Mouse (Mus musculus) heart, embryonic 12.5 days (tissue): ENCODE measurements around the gene Rxra. TPM values are rescaled to one million over a fixed set of nuclear protein-coding genes. Genes with fewer than 3 reads are reported as not detected.

Experiments used
- ATAC-seq: fragments of 200-750 bp; cut with Nextera tagmentation; 2 replicates; pipeline ENCODE4 v1.8.0; 2017; ENCODE audit warnings: moderate TSS enrichment, moderate library complexity; ENCODE audit not compliant: insufficient number of reproducible peaks, low FRiP score
- H3K27ac ChIP-seq: fragments of 300-500 bp; sonication (generic); 2 replicates; pipeline ENCODE4 v1.5.1; 2016; ENCODE audit warnings: mild to moderate bottlenecking, moderate library complexity; ENCODE audit not compliant: poor library complexity, severe bottlenecking
- H3K27me3 ChIP-seq: fragments of 300-500 bp; sonication (generic); replicated peaks from 2 replicates; pipeline ENCODE4 v1.6.1; 2016; ENCODE audit warnings: mild to moderate bottlenecking, moderate library complexity
- H3K36me3 ChIP-seq: fragments of 300-500 bp; sonication (generic); 2 replicates; pipeline ENCODE4 v1.6.1; 2016; ENCODE audit warnings: mild to moderate bottlenecking, moderate library complexity
- H3K4me1 ChIP-seq: fragments of 300-500 bp; sonication (generic); replicated peaks from 2 replicates; pipeline ENCODE4 v1.6.1; 2016; ENCODE audit warnings: mild to moderate bottlenecking
- H3K4me2 ChIP-seq: fragments of 300-500 bp; sonication (generic); 2 replicates; pipeline ENCODE4 v1.6.1; 2016; ENCODE audit warnings: mild to moderate bottlenecking, moderate library complexity
- H3K4me3 ChIP-seq: fragments of 300-500 bp; sonication (generic); 2 replicates; pipeline ENCODE4 v1.5.1; 2016; ENCODE audit warnings: mild to moderate bottlenecking
- H3K9ac ChIP-seq: fragments of 300-500 bp; sonication (generic); 2 replicates; pipeline ENCODE4 v1.6.1; 2016; ENCODE audit warnings: mild to moderate bottlenecking, moderate library complexity
- H3K9me3 ChIP-seq: fragments of 300-500 bp; sonication (generic); replicated peaks from 2 replicates; pipeline ENCODE4 v1.6.1; 2016; ENCODE audit warnings: mild to moderate bottlenecking, moderate library complexity
- WGBS: fragments of 180-500 bp; shearing (Covaris S2); methylation state at CpG from one replicate; pipeline ENCODE4 v1.1.7; 2016; 5-methylcytosine and 5-hydroxymethylcytosine counted together
- polyA plus RNA-seq: library from polyadenylated mRNA; unstranded; fragments of >200 nt; fragmentation: Nextera tagmentation; extraction: Ambion mirVana; gene quantifications from 2 replicates; pipeline ENCODE4 v1.2.1, GENCODE M21; 2016

The Rxra gene
- polyA plus RNA-seq, 1 experiment from 2014 or later: 7.8 TPM

DNA sequence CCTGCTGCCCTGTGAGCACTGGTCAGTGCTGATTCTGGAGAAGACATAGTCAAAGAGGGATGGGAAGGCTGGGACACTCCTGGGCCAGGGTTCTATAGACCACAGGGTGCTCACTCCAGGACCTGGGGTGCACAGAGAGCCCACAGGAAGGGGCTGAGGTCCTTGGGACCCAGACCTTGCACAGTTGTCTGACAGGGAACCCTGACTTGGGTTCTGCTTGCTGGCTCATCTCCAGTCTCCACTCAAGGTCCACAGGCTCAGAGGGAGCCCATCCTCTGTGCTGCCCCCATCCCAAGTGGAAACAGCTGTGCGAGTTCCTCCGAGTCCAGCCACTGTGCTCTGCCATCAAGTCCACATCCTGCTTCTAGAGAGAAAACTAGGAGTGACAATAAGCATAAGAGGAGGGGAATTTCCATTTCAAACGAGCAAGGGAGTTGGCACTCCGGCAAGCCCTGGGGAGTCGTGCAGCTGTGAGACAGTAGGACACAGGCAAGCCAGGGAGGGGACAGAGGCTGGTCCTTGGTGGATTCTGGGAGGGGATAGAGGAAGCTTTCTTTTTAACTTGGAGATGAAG, 31.6 kb upstream of the Rxra start:
- no peak overlapping the region for H3K27ac ChIP-seq
- peaks cover 22% of the 10 kb centered on the region for H3K4me1 ChIP-seq
- ATAC-seq: no peak
- H3K4me3 ChIP-seq: no peak overlapping the region
- H3K9me3 ChIP-seq: peaks cover 4% of the 10 kb centered on the region; the same call in 1 of the 2 replicates
- no peak overlapping the region for H3K9ac ChIP-seq
- WGBS: 40% methylated on average over 5 of the region's 5 CpGs
- H3K36me3 ChIP-seq: no peaks in the 10 kb centered on the region
- 0 out of 2 replicates have a peak, but pooled peaks cover 6% of the 10 kb centered on the region for H3K27me3 ChIP-seq
- no peak overlapping the region for H3K4me2 ChIP-seq

DNA sequence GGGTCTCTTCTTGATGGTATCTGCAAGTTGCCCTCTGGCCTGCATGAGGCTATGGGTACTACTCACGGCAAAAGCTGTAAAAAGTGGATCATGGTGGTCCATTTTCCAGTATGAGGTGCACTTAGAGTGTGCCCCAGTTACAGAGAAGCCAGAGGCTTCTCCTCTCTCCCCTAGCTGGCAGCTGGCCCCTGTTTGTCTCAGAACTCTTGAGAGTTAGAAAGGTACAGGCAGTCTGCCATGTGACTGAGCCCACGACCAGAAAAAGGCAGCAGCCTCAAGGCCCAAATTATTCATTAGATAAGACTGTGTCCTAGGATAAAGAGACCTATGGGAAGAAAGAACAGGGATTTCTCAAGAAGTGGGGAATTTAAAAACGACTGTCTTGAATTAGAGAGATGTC, 30.8 kb upstream of the Rxra start:
- no peak overlapping the region for H3K27ac ChIP-seq
- ATAC-seq: no peak

DNA sequence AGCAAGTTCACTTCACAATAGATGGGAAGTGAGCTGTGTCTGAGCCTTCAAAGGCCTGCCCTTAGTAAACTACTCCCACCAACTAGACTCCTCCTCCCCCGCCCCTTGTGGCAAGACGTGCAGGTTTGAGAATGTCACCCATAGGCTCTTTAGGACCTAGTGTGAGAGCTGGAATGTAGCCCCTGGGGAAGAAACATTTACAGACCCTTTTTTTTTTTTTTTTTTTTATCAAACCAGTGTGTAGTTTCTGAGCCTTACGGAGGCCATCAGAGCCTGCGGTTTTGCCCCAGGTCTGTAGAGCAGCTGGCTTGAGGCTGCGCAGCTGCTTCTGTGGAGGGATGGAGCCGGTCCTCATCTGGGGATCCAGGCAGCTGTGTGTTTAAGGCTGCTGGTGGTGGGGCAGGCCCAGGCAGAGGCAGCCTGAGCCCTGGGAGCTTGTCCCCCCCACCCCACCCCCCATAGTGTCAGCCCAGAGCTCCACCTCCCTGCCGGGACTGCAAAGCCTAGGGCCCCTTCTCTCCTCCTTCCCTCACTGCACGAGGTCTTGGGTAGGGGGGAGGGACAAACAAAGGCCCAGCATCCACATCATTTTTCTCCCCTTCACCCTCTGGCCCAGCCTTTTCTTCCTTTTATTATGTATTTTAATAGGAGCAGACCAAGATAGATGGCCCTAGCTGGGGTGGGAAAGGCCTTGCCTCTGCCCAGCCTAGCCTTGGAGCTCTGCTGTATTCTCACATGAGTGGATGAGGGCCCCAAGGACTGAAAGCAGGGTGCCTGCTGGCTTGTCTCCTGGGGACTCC, 26.2 kb upstream of the Rxra start:
- Histone ChIP-seq H3K4me2 (no peak overlapping the region), H3K4me1 (peaks cover 12% of the 10 kb centered on the region), H3K9ac (no peak overlapping the region), H3K9me3 (peaks cover 4% of the 10 kb centered on the region; the same call in 1 of the 2 replicates), H3K27me3 (no peaks in the 10 kb centered on the region), H3K27ac (no peak overlapping the region), H3K4me3 (no peak overlapping the region), H3K36me3 (no peaks in the 10 kb centered on the region)
- no peak for ATAC-seq
- 42% methylated on average over 8 of the region's 8 CpGs for WGBS

More for the DNA sequence above, 30.8 kb upstream of the Rxra start:
- peaks cover 4% of the 10 kb centered on the region; the same call in 1 of the 2 replicates for H3K9me3 ChIP-seq
- no peak overlapping the region for H3K9ac ChIP-seq
- peaks cover 22% of the 10 kb centered on the region for H3K4me1 ChIP-seq
- H3K36me3 ChIP-seq: no peaks in the 10 kb centered on the region
- H3K4me2 ChIP-seq: no peak overlapping the region
- 37% methylated on average over 3 of the region's 3 CpGs for WGBS
- no peak overlapping the region for H3K4me3 ChIP-seq
- H3K27me3 ChIP-seq: 0 out of 2 replicates have a peak, but pooled peaks cover 6% of the 10 kb centered on the region

DNA sequence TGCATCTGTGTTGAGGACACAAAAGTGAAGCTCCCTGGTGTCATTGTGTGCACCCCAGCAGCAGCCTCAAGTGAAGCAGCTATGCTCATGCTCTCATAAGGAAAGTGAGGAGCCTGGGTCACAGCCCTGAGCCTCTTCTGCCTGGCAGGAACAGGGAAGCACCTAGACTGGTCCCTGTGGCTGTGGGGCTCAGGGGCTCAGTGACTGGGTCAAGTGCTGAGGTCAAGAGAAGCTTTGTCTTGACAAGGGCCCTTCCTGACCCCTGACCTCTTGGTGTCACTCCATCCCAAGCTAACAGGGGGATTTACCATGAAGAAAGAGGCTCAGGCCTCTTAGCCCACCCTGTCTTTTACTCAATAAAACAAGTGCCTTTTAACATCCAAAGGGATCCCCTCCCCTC, 25.2 kb upstream of the Rxra start:
- no peak overlapping the region for H3K27ac ChIP-seq
- H3K4me2 ChIP-seq: no peak overlapping the region
- peaks cover 4% of the 10 kb centered on the region; the same call in 1 of the 2 replicates for H3K9me3 ChIP-seq
- ATAC-seq: no peak
- no peak overlapping the region for H3K9ac ChIP-seq
- H3K36me3 ChIP-seq: no peaks in the 10 kb centered on the region
- peaks cover 5% of the 10 kb centered on the region; the same call in 1 of the 2 replicates for H3K27me3 ChIP-seq
- peaks cover 6% of the 10 kb centered on the region for H3K4me1 ChIP-seq
- H3K4me3 ChIP-seq: no peak overlapping the region

DNA sequence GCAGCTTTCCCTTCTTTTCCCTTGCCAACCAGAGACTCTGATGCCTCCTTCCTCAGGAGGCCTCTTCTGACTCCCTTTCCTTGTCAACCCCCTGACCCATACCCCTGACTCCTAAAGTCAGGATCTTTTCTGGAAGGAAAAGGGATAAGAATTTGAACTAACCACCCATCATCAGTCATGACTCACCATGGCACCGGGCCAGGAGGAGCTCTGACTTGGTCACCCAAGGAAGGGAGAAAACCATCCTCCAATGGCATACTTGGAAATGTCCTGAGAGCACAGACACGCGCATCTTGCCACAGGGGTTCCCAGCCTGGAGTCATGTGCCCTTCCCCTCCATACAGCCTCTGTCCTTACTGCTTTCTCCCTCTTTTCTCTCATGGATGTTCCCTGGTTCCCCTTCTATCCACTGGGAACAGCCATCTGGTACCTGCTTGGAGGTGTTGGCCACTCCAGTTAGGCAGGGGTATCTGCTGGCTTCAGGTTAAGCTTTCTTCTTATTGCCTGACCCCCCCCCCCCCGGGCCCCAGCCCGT, 22.7 kb upstream of the Rxra start:
- H3K27me3 ChIP-seq: peaks cover 18% of the 10 kb centered on the region; the same call in 1 of the 2 replicates
- no peak overlapping the region for H3K9ac ChIP-seq
- H3K4me1 ChIP-seq: peaks cover 6% of the 10 kb centered on the region
- WGBS: 63% methylated on average over 5 of the region's 5 CpGs
- H3K4me2 ChIP-seq: no peak overlapping the region
- no peak overlapping the region for H3K27ac ChIP-seq
- H3K9me3 ChIP-seq: 0 out of 2 replicates have a peak, but pooled peaks cover under 1% of the 10 kb centered on the region
- no peak overlapping the region for H3K4me3 ChIP-seq
- ATAC-seq: no peak
- no peaks in the 10 kb centered on the region for H3K36me3 ChIP-seq

GRCm38 (mm10) chr2:27654321-27655232, 21.7 kb upstream of the Rxra start:
- Histone ChIP-seq H3K9me3 (no peaks in the 10 kb centered on the region), H3K4me2 (no peak overlapping the region), H3K4me3 (no peak overlapping the region), H3K27me3 (peaks cover 18% of the 10 kb centered on the region; the same call in 1 of the 2 replicates), H3K27ac (no peak overlapping the region), H3K9ac (no peak overlapping the region), H3K36me3 (no peaks in the 10 kb centered on the region), H3K4me1 (peaks cover 6% of the 10 kb centered on the region)
- ATAC-seq: no peak
- WGBS: 51% methylated on average over 8 of the region's 8 CpGs

DNA sequence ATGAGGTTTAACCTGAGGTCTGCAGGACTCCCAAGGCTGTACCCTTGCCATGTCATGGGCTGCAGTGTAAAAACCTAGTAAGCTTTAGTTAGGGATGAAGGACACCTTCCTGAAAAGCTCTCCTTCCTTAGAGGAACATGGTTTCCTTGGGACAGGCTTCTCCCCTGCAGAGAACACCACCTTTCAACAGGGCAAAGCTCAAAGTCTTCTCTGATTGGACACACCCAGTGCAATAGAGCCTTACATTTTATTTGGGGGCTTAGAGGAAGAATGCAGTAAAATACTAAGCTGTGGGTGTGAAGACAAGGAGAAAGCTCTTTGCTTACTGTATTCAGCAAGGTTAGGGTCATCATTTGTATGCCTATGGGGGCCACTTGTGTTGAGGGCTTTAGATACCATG, 19.7 kb upstream of the Rxra start:
- no peak overlapping the region for H3K4me2 ChIP-seq
- H3K27ac ChIP-seq: no peak overlapping the region
- ATAC-seq: no peak
- H3K36me3 ChIP-seq: no peaks in the 10 kb centered on the region
- no peak overlapping the region for H3K9ac ChIP-seq
- peaks cover 4% of the 10 kb centered on the region for H3K9me3 ChIP-seq
- H3K4me3 ChIP-seq: no peak overlapping the region
- H3K27me3 ChIP-seq: peaks cover 18% of the 10 kb centered on the region; the same call in 1 of the 2 replicates
- peaks cover 6% of the 10 kb centered on the region; the same call in 1 of the 2 replicates for H3K4me1 ChIP-seq

GRCm38 (mm10) chr2:27665284-27665683, 11.0 kb upstream of the Rxra start:
- Histone ChIP-seq H3K4me1 (peaks cover 18% of the 10 kb centered on the region), H3K36me3 (no peaks in the 10 kb centered on the region), H3K9ac (no peak overlapping the region), H3K27me3 (peaks cover 5% of the 10 kb centered on the region), H3K4me2 (no peak overlapping the region), H3K9me3 (peaks cover 3% of the 10 kb centered on the region), H3K27ac (no peak overlapping the region), H3K4me3 (no peak overlapping the region)
- 36% methylated on average over 6 of the region's 6 CpGs for WGBS
- no peak for ATAC-seq

DNA sequence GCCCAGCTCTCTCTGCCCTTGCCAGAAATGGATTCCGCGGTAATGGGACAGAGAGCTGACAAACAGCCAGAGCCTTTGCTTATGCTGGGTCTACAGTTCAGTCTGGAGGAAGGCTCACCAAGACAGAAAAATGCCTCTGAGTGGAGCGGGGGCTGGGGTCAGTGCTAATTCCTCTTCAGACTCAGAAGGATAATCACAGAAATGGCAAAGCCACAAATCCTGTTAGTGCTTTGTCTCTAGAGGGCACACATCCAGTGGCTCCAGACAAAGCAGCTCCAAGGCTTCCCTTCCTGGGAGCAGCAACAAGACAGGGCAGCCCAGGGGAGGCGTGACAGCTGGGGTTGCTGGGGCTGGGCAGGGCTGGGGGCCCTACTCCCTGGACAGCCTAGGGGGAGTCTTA, 9.5 kb upstream of the Rxra start:
- no peak overlapping the region for H3K27ac ChIP-seq
- no peaks in the 10 kb centered on the region for H3K9me3 ChIP-seq
- no peak for ATAC-seq
- peaks cover 5% of the 10 kb centered on the region for H3K27me3 ChIP-seq
- H3K4me2 ChIP-seq: no peak overlapping the region
- peaks cover 29% of the 10 kb centered on the region for H3K4me1 ChIP-seq
- H3K9ac ChIP-seq: no peak overlapping the region
- 54% methylated on average over 4 of the region's 4 CpGs for WGBS
- no peaks in the 10 kb centered on the region for H3K36me3 ChIP-seq
- no peak overlapping the region for H3K4me3 ChIP-seq

GRCm38 (mm10) chr2:27667677-27668076, 8.6 kb upstream of the Rxra start:
- no peaks in the 10 kb centered on the region for H3K9me3 ChIP-seq
- no peak for ATAC-seq
- H3K9ac ChIP-seq: no peak overlapping the region
- H3K4me2 ChIP-seq: no peak overlapping the region
- H3K4me1 ChIP-seq: peaks cover 37% of the 10 kb centered on the region
- no peaks in the 10 kb centered on the region for H3K36me3 ChIP-seq
- 62% methylated on average over 4 of the region's 4 CpGs for WGBS
- peaks cover 5% of the 10 kb centered on the region for H3K27me3 ChIP-seq
- H3K27ac ChIP-seq: no peak overlapping the region
- H3K4me3 ChIP-seq: no peak overlapping the region
